Mouse (Mus musculus): Measurements from ENCODE around the gene Slc35e1. TPM values are rescaled to one million over a fixed set of nuclear protein-coding genes. Genes with fewer than 3 reads are reported as not detected.
A peak's percentile ranks its signal among the peaks of the same experiment; 100 is the strongest.

The Slc35e1 gene
- polyA plus RNA-seq, 1 experiment from 2014 or later = 21.1 TPM

DNA sequence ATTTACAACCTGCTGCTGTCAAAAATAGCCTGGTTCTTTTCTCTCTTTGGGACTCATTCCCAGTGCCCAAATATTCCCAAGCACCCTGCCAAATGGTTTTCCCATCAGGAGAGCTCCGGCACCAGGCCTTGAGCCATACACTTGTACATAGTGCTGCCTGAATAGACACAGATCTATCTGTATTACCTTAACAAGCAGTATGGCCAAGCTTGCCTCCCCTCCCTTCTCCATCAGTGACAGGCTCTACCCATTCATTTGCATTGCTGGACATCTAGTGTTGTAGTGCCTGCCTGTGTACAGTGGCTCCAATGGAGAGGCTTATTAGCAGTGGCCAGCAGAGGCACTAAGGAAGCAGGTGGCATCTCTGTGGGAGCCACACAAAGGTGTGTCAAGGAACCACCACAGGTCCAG is 8.1 kb upstream of the Slc35e1 start:
- Histone ChIP-seq H3K36me3 (peaks cover 16% of the 10 kb centered on the region), H3K9me3 (no peaks in the 10 kb centered on the region), H3K9ac (no peak overlapping the region), H3K27ac (no peak overlapping the region), H3K27me3 (replicated peaks) (no peaks in the 10 kb centered on the region), H3K4me1 (no peaks in the 10 kb centered on the region), H3K4me2 (no peak overlapping the region), H3K4me3 (replicated peaks) (no peak overlapping the region)
- 81% methylated on average over 1 of the region's 1 CpGs for WGBS
- no peak for ATAC-seq (ENCODE audit: insufficient read depth, low FRiP score, low read depth)

GRCm38 (mm10) chr8:72499521-72500284 is 7.3 kb upstream of the Slc35e1 start:
- Histone ChIP-seq H3K9me3 (no peaks in the 10 kb centered on the region), H3K4me3 (replicated peaks) (no peak overlapping the region), H3K4me1 (no peaks in the 10 kb centered on the region), H3K9ac (no peak overlapping the region), H3K4me2 (no peak overlapping the region), H3K36me3 (peaks cover 24% of the 10 kb centered on the region), H3K27me3 (replicated peaks) (no peaks in the 10 kb centered on the region), H3K27ac (no peak overlapping the region)
- ATAC-seq (ENCODE audit: insufficient read depth, low FRiP score, low read depth) = no peak
- WGBS = 89% methylated on average over 2 of the region's 2 CpGs

DNA sequence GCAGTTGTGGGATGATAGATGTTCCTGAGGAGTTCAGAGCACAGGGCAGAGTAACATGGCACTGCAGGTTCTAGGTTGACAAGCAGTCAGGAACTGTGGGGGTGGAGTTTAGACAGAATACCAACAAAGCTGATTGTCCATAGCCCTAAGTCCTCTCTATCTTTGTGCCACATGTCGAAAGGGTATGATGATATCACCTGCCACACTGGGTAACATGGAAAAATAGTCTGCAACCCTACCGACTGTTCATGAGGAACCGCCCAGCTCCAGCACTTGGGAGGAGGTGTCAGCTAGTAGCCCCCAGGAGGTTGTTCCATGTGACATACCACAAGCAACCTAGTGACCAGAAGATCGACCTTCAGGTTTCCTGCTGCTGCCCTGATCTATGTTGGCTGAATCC is 6.1 kb upstream of the Slc35e1 start:
- ATAC-seq (ENCODE audit: insufficient read depth, low FRiP score, low read depth) = no peak
- Histone ChIP-seq H3K4me3 (replicated peaks) (no peak overlapping the region), H3K36me3 (peaks cover 24% of the 10 kb centered on the region), H3K9ac (no peak overlapping the region), H3K27ac (no peak overlapping the region), H3K4me2 (no peak overlapping the region), H3K27me3 (replicated peaks) (no peaks in the 10 kb centered on the region), H3K9me3 (no peaks in the 10 kb centered on the region), H3K4me1 (peaks cover 8% of the 10 kb centered on the region; the same call in 1 of the 2 replicates)
- WGBS = 80% methylated on average over 4 of the region's 4 CpGs

GRCm38 (mm10) chr8:72497911-72498310 is 5.5 kb upstream of the Slc35e1 start:
- H3K4me1 ChIP-seq = peaks cover 11% of the 10 kb centered on the region; the same call in 1 of the 2 replicates
- H3K4me2 ChIP-seq = no peak overlapping the region
- H3K9me3 ChIP-seq = no peaks in the 10 kb centered on the region
- peaks cover 24% of the 10 kb centered on the region for H3K36me3 ChIP-seq
- no peak overlapping the region for H3K27ac ChIP-seq
- H3K27me3 ChIP-seq (replicated peaks) = no peaks in the 10 kb centered on the region
- 83% methylated on average over 1 of the region's 1 CpGs for WGBS
- H3K4me3 ChIP-seq (replicated peaks) = no peak overlapping the region
- no peak overlapping the region for H3K9ac ChIP-seq
- no peak for ATAC-seq (ENCODE audit: insufficient read depth, low FRiP score, low read depth)

DNA sequence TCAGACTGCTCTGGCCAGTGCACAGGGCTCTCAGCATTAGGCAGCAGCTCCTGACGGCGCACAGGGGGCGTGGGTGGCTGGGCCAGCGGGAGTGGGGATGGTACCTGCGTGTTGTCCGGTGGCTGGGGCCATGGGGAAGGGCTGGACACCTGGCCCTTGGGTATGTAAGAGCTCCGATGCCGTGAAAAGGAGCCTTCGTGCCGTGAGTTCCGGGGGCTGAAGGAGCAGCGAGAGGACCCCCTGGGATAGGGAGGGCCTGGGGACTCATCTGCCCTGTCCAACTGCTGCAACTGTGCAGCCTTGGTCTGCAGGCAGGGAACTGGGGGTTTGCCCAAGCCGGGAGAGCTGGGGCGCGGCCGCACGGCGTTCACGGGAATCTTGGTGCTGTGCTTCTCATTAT is 3.8 kb upstream of the Slc35e1 start:
- ATAC-seq (ENCODE audit: insufficient read depth, low FRiP score, low read depth) = no peak
- Histone ChIP-seq H3K27me3 (replicated peaks) (no peaks in the 10 kb centered on the region), H3K36me3 (peaks cover 24% of the 10 kb centered on the region), H3K27ac (no peak overlapping the region), H3K9ac (no peak overlapping the region), H3K4me2 (no peak overlapping the region), H3K4me3 (replicated peaks) (no peak overlapping the region), H3K4me1 (peaks cover 17% of the 10 kb centered on the region), H3K9me3 (no peaks in the 10 kb centered on the region)
- 90% methylated on average over 19 of the region's 19 CpGs for WGBS

GRCm38 (mm10) chr8:72495411-72496111 is 3.1 kb upstream of the Slc35e1 start:
- Histone ChIP-seq H3K9ac (no peak overlapping the region), H3K36me3 (peaks cover 24% of the 10 kb centered on the region), H3K9me3 (no peaks in the 10 kb centered on the region), H3K27ac (no peak overlapping the region), H3K4me3 (replicated peaks) (no peak overlapping the region), H3K27me3 (replicated peaks) (no peaks in the 10 kb centered on the region), H3K4me1 (peaks cover 20% of the 10 kb centered on the region), H3K4me2 (no peak overlapping the region)
- 86% methylated on average over 23 of the region's 23 CpGs for WGBS
- ATAC-seq (ENCODE audit: insufficient read depth, low FRiP score, low read depth) = no peak

DNA sequence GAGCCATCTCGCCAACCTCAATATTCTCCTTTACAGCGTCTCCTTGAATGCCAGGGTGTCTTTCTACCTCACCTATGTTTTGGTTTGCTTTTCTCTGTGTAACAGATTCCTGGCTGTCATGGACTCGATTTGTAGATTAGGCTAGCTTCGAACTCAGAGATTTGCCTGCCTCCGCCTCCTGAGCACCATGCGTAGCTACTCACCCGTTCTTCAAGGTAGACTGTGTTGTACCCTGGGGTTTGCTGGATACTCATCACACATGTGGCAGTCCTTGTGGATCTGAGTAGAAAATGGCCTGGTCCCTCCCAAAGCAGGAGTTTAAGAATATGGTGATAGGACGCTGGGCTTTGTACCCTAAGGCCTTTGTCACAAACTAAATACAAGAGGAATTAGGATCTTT is 967 bp upstream of the Slc35e1 start:
- Histone ChIP-seq H3K27me3 (replicated peaks) (no peaks in the 10 kb centered on the region), H3K4me3 (replicated peaks) (peak overlapping the region; percentile 93), H3K4me1 (peaks cover 20% of the 10 kb centered on the region), H3K9ac (peak overlapping the region; percentile 31; the same call in 1 of the 2 replicates), H3K9me3 (no peaks in the 10 kb centered on the region), H3K4me2 (peak overlapping the region; percentile 72), H3K27ac (peak overlapping the region; percentile 86), H3K36me3 (peaks cover 26% of the 10 kb centered on the region)
- 11% methylated on average over 8 of the region's 8 CpGs for WGBS
- ATAC-seq (ENCODE audit: insufficient read depth, low FRiP score, low read depth) = no peak

GRCm38 (mm10) chr8:72492622-72493081 is 238 bp upstream of the Slc35e1 start:
- Histone ChIP-seq H3K9me3 (no peaks in the 10 kb centered on the region), H3K27ac (peak overlapping the region; percentile 86), H3K4me2 (peak overlapping the region; percentile 87), H3K36me3 (peaks cover 26% of the 10 kb centered on the region), H3K4me3 (replicated peaks) (peak overlapping the region; percentile 93), H3K9ac (peak overlapping the region; percentile 88), H3K4me1 (peaks cover 20% of the 10 kb centered on the region), H3K27me3 (replicated peaks) (no peaks in the 10 kb centered on the region)
- WGBS = under 1% methylated on average over 56 of the region's 56 CpGs
- peak; percentile 98 for ATAC-seq (ENCODE audit: insufficient read depth, low FRiP score, low read depth)

GRCm38 (mm10) chr8:72491017-72491416 is 1.4 kb downstream of the Slc35e1 start:
- no peak for ATAC-seq (ENCODE audit: insufficient read depth, low FRiP score, low read depth)
- 76% methylated on average over 2 of the region's 2 CpGs for WGBS
- no peaks in the 10 kb centered on the region for H3K27me3 ChIP-seq (replicated peaks)
- no peaks in the 10 kb centered on the region for H3K9me3 ChIP-seq
- peaks cover 15% of the 10 kb centered on the region for H3K36me3 ChIP-seq
- H3K9ac ChIP-seq = peak overlapping the region; percentile 88; the same call in 1 of the 2 replicates
- H3K4me1 ChIP-seq = peaks cover 20% of the 10 kb centered on the region
- no peak overlapping the region; the same call in 1 of the 2 replicates for H3K27ac ChIP-seq
- peak overlapping the region; percentile 87 for H3K4me2 ChIP-seq
- peak overlapping the region; percentile 93 for H3K4me3 ChIP-seq (replicated peaks)

DNA sequence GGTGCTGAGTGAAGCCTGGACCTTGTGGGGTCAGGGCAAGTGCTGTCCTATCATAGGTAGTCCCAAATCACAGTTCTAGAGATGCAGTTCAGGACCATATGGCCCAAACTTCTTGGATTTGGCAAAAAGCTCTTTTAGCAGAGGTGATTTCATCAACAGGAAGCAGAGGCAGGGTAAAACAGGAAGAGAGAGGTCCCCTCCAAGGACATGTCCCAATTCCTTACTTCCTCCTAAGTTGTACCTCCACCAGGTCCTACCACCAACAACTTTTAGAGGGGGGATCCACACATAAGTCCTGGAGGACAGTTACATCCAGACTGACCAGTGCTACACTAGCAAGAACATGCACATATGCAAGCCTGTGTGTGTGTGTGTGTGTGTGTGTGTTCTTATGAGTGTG is 5.4 kb downstream of the Slc35e1 start:
- peaks cover 29% of the 10 kb centered on the region for H3K36me3 ChIP-seq
- no peak overlapping the region for H3K27ac ChIP-seq
- H3K4me1 ChIP-seq = peaks cover 10% of the 10 kb centered on the region
- H3K4me3 ChIP-seq (replicated peaks) = no peak overlapping the region
- no peak overlapping the region for H3K4me2 ChIP-seq
- H3K9ac ChIP-seq = no peak overlapping the region
- no peak for ATAC-seq (ENCODE audit: insufficient read depth, low FRiP score, low read depth)
- no peaks in the 10 kb centered on the region for H3K27me3 ChIP-seq (replicated peaks)
- H3K9me3 ChIP-seq = no peaks in the 10 kb centered on the region

DNA sequence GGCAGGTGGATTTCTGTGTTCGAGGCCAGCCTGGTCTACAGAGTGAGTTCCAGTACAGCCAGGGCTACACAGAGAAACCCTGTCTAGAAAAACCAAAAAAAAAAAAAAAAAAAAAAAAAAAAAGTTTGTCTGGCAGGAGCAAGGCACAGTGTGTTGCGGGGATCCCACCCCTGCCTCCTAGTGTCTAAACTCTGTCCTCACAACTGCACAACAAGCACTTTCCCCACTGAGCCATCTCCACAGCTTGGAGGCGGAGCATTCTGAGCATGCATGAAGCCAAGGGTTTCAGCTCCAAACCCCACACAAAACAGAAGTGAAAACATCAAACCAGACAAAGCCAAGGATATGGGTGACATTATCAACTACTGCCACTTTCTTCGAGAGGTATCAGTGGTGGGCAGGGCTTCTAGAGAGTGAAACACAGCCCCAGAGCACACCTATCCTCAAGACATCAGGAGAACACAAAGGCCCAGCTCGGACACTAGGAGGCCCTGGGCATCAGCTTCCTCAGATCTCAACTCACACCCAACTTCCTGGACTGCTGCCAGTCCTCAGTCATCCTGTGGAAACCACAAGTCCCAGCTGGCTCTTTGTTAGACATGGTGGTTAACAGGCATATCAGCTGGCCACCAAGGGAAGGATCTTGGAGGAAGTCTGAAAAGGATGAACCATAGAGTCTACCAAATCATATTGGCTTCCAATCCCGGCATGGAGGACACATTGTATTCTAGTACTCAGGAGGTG is 6.8 kb downstream of the Slc35e1 start:
- H3K9ac ChIP-seq = no peak overlapping the region
- H3K36me3 ChIP-seq = peaks cover 30% of the 10 kb centered on the region
- H3K4me2 ChIP-seq = no peak overlapping the region
- H3K27me3 ChIP-seq (replicated peaks) = no peaks in the 10 kb centered on the region
- H3K4me1 ChIP-seq = no peaks in the 10 kb centered on the region
- H3K9me3 ChIP-seq = no peaks in the 10 kb centered on the region
- WGBS = 78% methylated on average over 6 of the region's 6 CpGs
- ATAC-seq (ENCODE audit: insufficient read depth, low FRiP score, low read depth) = no peak
- H3K27ac ChIP-seq = no peak overlapping the region
- H3K4me3 ChIP-seq (replicated peaks) = no peak overlapping the region

Data from stomach, embryonic 15.5 days (tissue).